Mouse (Mus musculus): ENCODE results near the gene Nr1h4. TPM values are rescaled to one million over a fixed set of nuclear protein-coding genes. Genes with fewer than 3 reads are reported as not detected.

The Nr1h4 gene
- polyA plus RNA-seq, 1 experiment from 2014 or later, result not detected

GRCm38 (mm10) chr10:89439380-89439779 lies 94.0 kb downstream of the Nr1h4 start:
- Histone ChIP-seq H3K4me2 (ENCODE audit: low read depth) (no peak overlapping the region), H3K27me3 (ENCODE audit: control insufficient read depth, insufficient read depth, low read length) (peaks cover 13% of the 10 kb centered on the region), H3K27ac (ENCODE audit: low read depth, low read length) (no peak overlapping the region), H3K36me3 (ENCODE audit: control insufficient read depth, insufficient read depth, low read length) (no peaks in the 10 kb centered on the region), H3K9me3 (ENCODE audit: control insufficient read depth, low read length) (no peaks in the 10 kb centered on the region), H3K9ac (ENCODE audit: low read length) (no peak overlapping the region), H3K4me3 (ENCODE audit: low read depth, low read length) (no peak overlapping the region), H3K4me1 (ENCODE audit: control insufficient read depth, insufficient read depth, low read length) (no peaks in the 10 kb centered on the region)
- no peak for DNase-seq (ENCODE audit: low spot score)
- no peak for ATAC-seq (ENCODE audit: insufficient read depth, low FRiP score, low TSS enrichment)
- WGBS, result 89% methylated on average over 7 of the region's 7 CpGs

- no peak overlapping the region for H3K4me3 ChIP-seq (ENCODE audit: low read depth, low read length)
- no peaks in the 10 kb centered on the region for H3K9me3 ChIP-seq (ENCODE audit: control insufficient read depth, low read length)
- H3K36me3 ChIP-seq (ENCODE audit: control insufficient read depth, insufficient read depth, low read length), result no peaks in the 10 kb centered on the region
- no peak overlapping the region for H3K27ac ChIP-seq (ENCODE audit: low read depth, low read length)
- no peak overlapping the region for H3K4me2 ChIP-seq (ENCODE audit: low read depth)
- 86% methylated on average over 12 of the region's 12 CpGs for WGBS
- ATAC-seq (ENCODE audit: insufficient read depth, low FRiP score, low TSS enrichment) (no peak), DNase-seq (ENCODE audit: low spot score) (no peak)
- no peaks in the 10 kb centered on the region for H3K4me1 ChIP-seq (ENCODE audit: control insufficient read depth, insufficient read depth, low read length)
- H3K9ac ChIP-seq (ENCODE audit: low read length), result no peak overlapping the region
- H3K27me3 ChIP-seq (ENCODE audit: control insufficient read depth, insufficient read depth, low read length), result peaks cover 13% of the 10 kb centered on the region
Observed at GRCm38 (mm10) chr10:89437996-89438395, 95.4 kb downstream of the Nr1h4 start.

GRCm38 (mm10) chr10:89437472-89437871 lies 95.9 kb downstream of the Nr1h4 start:
- no peaks in the 10 kb centered on the region for H3K36me3 ChIP-seq (ENCODE audit: control insufficient read depth, insufficient read depth, low read length)
- peaks cover 13% of the 10 kb centered on the region for H3K27me3 ChIP-seq (ENCODE audit: control insufficient read depth, insufficient read depth, low read length)
- WGBS, result 66% methylated on average over 9 of the region's 9 CpGs
- no peaks in the 10 kb centered on the region for H3K9me3 ChIP-seq (ENCODE audit: control insufficient read depth, low read length)
- H3K4me1 ChIP-seq (ENCODE audit: control insufficient read depth, insufficient read depth, low read length), result no peaks in the 10 kb centered on the region
- H3K4me2 ChIP-seq (ENCODE audit: low read depth), result no peak overlapping the region
- H3K27ac ChIP-seq (ENCODE audit: low read depth, low read length), result no peak overlapping the region
- no peak overlapping the region for H3K9ac ChIP-seq (ENCODE audit: low read length)
- no peak for ATAC-seq (ENCODE audit: insufficient read depth, low FRiP score, low TSS enrichment)
- no peak overlapping the region for H3K4me3 ChIP-seq (ENCODE audit: low read depth, low read length)
- DNase-seq (ENCODE audit: low spot score), result no peak

GRCm38 (mm10) chr10:89435920-89436319 lies 97.5 kb downstream of the Nr1h4 start:
- H3K4me1 ChIP-seq (ENCODE audit: control insufficient read depth, insufficient read depth, low read length), result no peaks in the 10 kb centered on the region
- H3K9ac ChIP-seq (ENCODE audit: low read length), result no peak overlapping the region
- ATAC-seq (ENCODE audit: insufficient read depth, low FRiP score, low TSS enrichment) (no peak), DNase-seq (ENCODE audit: low spot score) (no peak)
- H3K36me3 ChIP-seq (ENCODE audit: control insufficient read depth, insufficient read depth, low read length), result no peaks in the 10 kb centered on the region
- no peak overlapping the region for H3K4me2 ChIP-seq (ENCODE audit: low read depth)
- no peaks in the 10 kb centered on the region for H3K9me3 ChIP-seq (ENCODE audit: control insufficient read depth, low read length)
- no peak overlapping the region for H3K27ac ChIP-seq (ENCODE audit: low read depth, low read length)
- H3K4me3 ChIP-seq (ENCODE audit: low read depth, low read length), result no peak overlapping the region
- whole genome bisulfite sequencing, result 71% methylated on average over 9 of the region's 9 CpGs
- H3K27me3 ChIP-seq (ENCODE audit: control insufficient read depth, insufficient read depth, low read length), result peaks cover 13% of the 10 kb centered on the region

- no peak overlapping the region for H3K4me3 ChIP-seq (ENCODE audit: low read depth, low read length)
- H3K4me1 ChIP-seq (ENCODE audit: control insufficient read depth, insufficient read depth, low read length), result no peaks in the 10 kb centered on the region
- H3K27ac ChIP-seq (ENCODE audit: low read depth, low read length), result no peak overlapping the region
- WGBS, result 58% methylated on average over 12 of the region's 12 CpGs
- H3K4me2 ChIP-seq (ENCODE audit: low read depth), result no peak overlapping the region
- no peak for ATAC-seq (ENCODE audit: insufficient read depth, low FRiP score, low TSS enrichment)
- peaks cover 13% of the 10 kb centered on the region for H3K27me3 ChIP-seq (ENCODE audit: control insufficient read depth, insufficient read depth, low read length)
- DNase-seq (ENCODE audit: low spot score), result no peak
- H3K9me3 ChIP-seq (ENCODE audit: control insufficient read depth, low read length), result no peaks in the 10 kb centered on the region
- no peaks in the 10 kb centered on the region for H3K36me3 ChIP-seq (ENCODE audit: control insufficient read depth, insufficient read depth, low read length)
- no peak overlapping the region for H3K9ac ChIP-seq (ENCODE audit: low read length)
Observed at GRCm38 (mm10) chr10:89435413-89435812, 98.0 kb downstream of the Nr1h4 start.

- Histone ChIP-seq H3K36me3 (ENCODE audit: control insufficient read depth, insufficient read depth, low read length) (no peaks in the 10 kb centered on the region), H3K9ac (ENCODE audit: low read length) (no peak overlapping the region), H3K9me3 (ENCODE audit: control insufficient read depth, low read length) (no peaks in the 10 kb centered on the region), H3K4me1 (ENCODE audit: control insufficient read depth, insufficient read depth, low read length) (no peaks in the 10 kb centered on the region), H3K27me3 (ENCODE audit: control insufficient read depth, insufficient read depth, low read length) (peaks cover 13% of the 10 kb centered on the region), H3K27ac (ENCODE audit: low read depth, low read length) (no peak overlapping the region), H3K4me3 (ENCODE audit: low read depth, low read length) (no peak overlapping the region), H3K4me2 (ENCODE audit: low read depth) (no peak overlapping the region)
- ATAC-seq (ENCODE audit: insufficient read depth, low FRiP score, low TSS enrichment) (peak; percentile 62; the same call in 1 of the 2 replicates), DNase-seq (ENCODE audit: low spot score) (peak; percentile 54)
- WGBS, result 37% methylated on average over 17 of the region's 17 CpGs
Observed at GRCm38 (mm10) chr10:89434509-89435210, 98.7 kb downstream of the Nr1h4 start.

GRCm38 (mm10) chr10:89432743-89433142 lies 100.6 kb downstream of the Nr1h4 start:
- 78% methylated on average over 13 of the region's 13 CpGs for WGBS

GRCm38 (mm10) chr10:89430751-89431150 lies 102.6 kb downstream of the Nr1h4 start:
- Histone ChIP-seq H3K9ac (ENCODE audit: low read length) (no peak overlapping the region), H3K9me3 (ENCODE audit: control insufficient read depth, low read length) (no peaks in the 10 kb centered on the region), H3K4me1 (ENCODE audit: control insufficient read depth, insufficient read depth, low read length) (no peaks in the 10 kb centered on the region), H3K36me3 (ENCODE audit: control insufficient read depth, insufficient read depth, low read length) (no peaks in the 10 kb centered on the region), H3K27me3 (ENCODE audit: control insufficient read depth, insufficient read depth, low read length) (peaks cover under 1% of the 10 kb centered on the region), H3K4me3 (ENCODE audit: low read depth, low read length) (no peak overlapping the region), H3K4me2 (ENCODE audit: low read depth) (no peak overlapping the region), H3K27ac (ENCODE audit: low read depth, low read length) (no peak overlapping the region)
- ATAC-seq (ENCODE audit: insufficient read depth, low FRiP score, low TSS enrichment) (no peak), DNase-seq (ENCODE audit: low spot score) (no peak)
- 96% methylated on average over 7 of the region's 7 CpGs for WGBS

More at GRCm38 (mm10) chr10:89432743-89433142, 100.6 kb downstream of the Nr1h4 start:
- Histone ChIP-seq H3K4me3 (ENCODE audit: low read depth, low read length) (no peak overlapping the region), H3K9ac (ENCODE audit: low read length) (no peak overlapping the region), H3K4me1 (ENCODE audit: control insufficient read depth, insufficient read depth, low read length) (no peaks in the 10 kb centered on the region), H3K27me3 (ENCODE audit: control insufficient read depth, insufficient read depth, low read length) (peaks cover 9% of the 10 kb centered on the region), H3K27ac (ENCODE audit: low read depth, low read length) (no peak overlapping the region), H3K4me2 (ENCODE audit: low read depth) (no peak overlapping the region), H3K9me3 (ENCODE audit: control insufficient read depth, low read length) (no peaks in the 10 kb centered on the region), H3K36me3 (ENCODE audit: control insufficient read depth, insufficient read depth, low read length) (no peaks in the 10 kb centered on the region)
- DNase-seq (ENCODE audit: low spot score), result no peak
- no peak for ATAC-seq (ENCODE audit: insufficient read depth, low FRiP score, low TSS enrichment)

GRCm38 (mm10) chr10:89424800-89425393 lies 108.5 kb downstream of the Nr1h4 start:
- no peak for DNase-seq (ENCODE audit: low spot score)
- Histone ChIP-seq H3K27ac (ENCODE audit: low read depth, low read length) (no peak overlapping the region), H3K36me3 (ENCODE audit: control insufficient read depth, insufficient read depth, low read length) (no peaks in the 10 kb centered on the region), H3K4me2 (ENCODE audit: low read depth) (no peak overlapping the region), H3K9ac (ENCODE audit: low read length) (no peak overlapping the region), H3K27me3 (ENCODE audit: control insufficient read depth, insufficient read depth, low read length) (no peaks in the 10 kb centered on the region), H3K4me1 (ENCODE audit: control insufficient read depth, insufficient read depth, low read length) (no peaks in the 10 kb centered on the region), H3K4me3 (ENCODE audit: low read depth, low read length) (no peak overlapping the region), H3K9me3 (ENCODE audit: control insufficient read depth, low read length) (no peaks in the 10 kb centered on the region)
- no peak for ATAC-seq (ENCODE audit: insufficient read depth, low FRiP score, low TSS enrichment)
- WGBS, result 80% methylated on average over 11 of the region's 11 CpGs
